Mouse (Mus musculus): ENCODE measurements around the gene Mical3. TPM values are rescaled to one million over a fixed set of nuclear protein-coding genes. Genes with fewer than 3 reads are reported as not detected.

Gene Mical3
- total RNA-seq (2014; rRNA removed; ENCODE audit: low replicate concordance) = 79.3 and 94.8 TPM in 2 replicates
- polyA plus RNA-seq (2015; fragmentation: Nextera tagmentation; extraction: Ambion mirVana) = 23.2 and 30.8 TPM in 2 replicates

- Histone ChIP-seq H3K9ac (replicated peaks; ENCODE audit: low read depth, low read length) (no peak within 1 kb of the TSS), H3K4me2 (ENCODE audit: low read depth, low read length) (peak within 1 kb of the TSS; percentile 59), H3K36me3 (replicated peaks; ENCODE audit: control insufficient read depth, insufficient read depth, low read length) (no peaks in the 10 kb centered on the region), H3K27ac (ENCODE audit: low read depth) (no peak within 1 kb of the TSS), H3K27me3 (ENCODE audit: control insufficient read depth, insufficient read depth, low read length) (peaks cover 3% of the 10 kb centered on the region; the same call in 1 of the 2 replicates), H3K4me1 (ENCODE audit: control insufficient read depth, insufficient read depth) (peaks cover 9% of the 10 kb centered on the region; the same call in 1 of the 2 replicates), H3K9me3 (replicated peaks; ENCODE audit: control insufficient read depth, low read length) (no peaks in the 10 kb centered on the region), H3K4me3 (ENCODE audit: low read depth, low read length) (peak within 1 kb of the TSS; percentile 43)
- DNase-seq (ENCODE audit: low spot score) (no peak), ATAC-seq (ENCODE audit: insufficient read depth, low read depth) (no peak)
- TF ChIP-seq EP300 (IDR thresholded peaks at IDR 0.05; ENCODE audit: low read depth) (no peak), CTCF (IDR thresholded peaks at IDR 0.05; ENCODE audit: low read depth) (no peak)
- WGBS = 4% methylated on average over 17 of the region's 17 CpGs
Observed at GRCm38 (mm10) chr6:121130773-121131172, at the start of gene Mical3. Gene Mical3 (minus strand): TSS chr6:121130999.

GRCm38 (mm10) chr6:121179846-121180245 is 49.0 kb upstream of the Mical3 start:
- DNase-seq (ENCODE audit: low spot score) (no peak), ATAC-seq (ENCODE audit: insufficient read depth, low read depth) (no peak)
- Histone ChIP-seq H3K4me2 (ENCODE audit: low read depth, low read length) (no peak overlapping the region), H3K36me3 (replicated peaks; ENCODE audit: control insufficient read depth, insufficient read depth, low read length) (no peaks in the 10 kb centered on the region), H3K27me3 (ENCODE audit: control insufficient read depth, insufficient read depth, low read length) (no peaks in the 10 kb centered on the region), H3K27ac (ENCODE audit: low read depth) (no peak overlapping the region), H3K4me3 (ENCODE audit: low read depth, low read length) (no peak overlapping the region), H3K4me1 (ENCODE audit: control insufficient read depth, insufficient read depth) (peaks cover 16% of the 10 kb centered on the region; the same call in 1 of the 2 replicates), H3K9ac (replicated peaks; ENCODE audit: low read depth, low read length) (no peak overlapping the region), H3K9me3 (replicated peaks; ENCODE audit: control insufficient read depth, low read length) (no peaks in the 10 kb centered on the region)
- 74% methylated on average over 7 of the region's 7 CpGs for WGBS
- no peak for TF ChIP-seq EP300 (IDR thresholded peaks at IDR 0.05; ENCODE audit: low read depth)
- no peak for TF ChIP-seq CTCF (IDR thresholded peaks at IDR 0.05; ENCODE audit: low read depth)

GRCm38 (mm10) chr6:121178700-121179358 is 48.0 kb upstream of the Mical3 start:
- no peak overlapping the region for H3K9ac ChIP-seq (replicated peaks; ENCODE audit: low read depth, low read length)
- no peaks in the 10 kb centered on the region for H3K27me3 ChIP-seq (ENCODE audit: control insufficient read depth, insufficient read depth, low read length)
- H3K9me3 ChIP-seq (replicated peaks; ENCODE audit: control insufficient read depth, low read length) = no peaks in the 10 kb centered on the region
- H3K4me3 ChIP-seq (ENCODE audit: low read depth, low read length) = no peak overlapping the region
- ATAC-seq (ENCODE audit: insufficient read depth, low read depth) = peak; percentile 12; the same call in 1 of the 2 replicates
- 0 out of 2 replicates have a peak, but pooled peaks cover 11% of the 10 kb centered on the region for H3K4me1 ChIP-seq (ENCODE audit: control insufficient read depth, insufficient read depth)
- no peaks in the 10 kb centered on the region for H3K36me3 ChIP-seq (replicated peaks; ENCODE audit: control insufficient read depth, insufficient read depth, low read length)
- peak; percentile 65 for TF ChIP-seq CTCF (IDR thresholded peaks at IDR 0.05; ENCODE audit: low read depth)
- TF ChIP-seq EP300 (IDR thresholded peaks at IDR 0.05; ENCODE audit: low read depth) = no peak
- peak overlapping the region; percentile 64 for H3K27ac ChIP-seq (ENCODE audit: low read depth)
- H3K4me2 ChIP-seq (ENCODE audit: low read depth, low read length) = no peak overlapping the region
- 49% methylated on average over 7 of the region's 7 CpGs for WGBS
- DNase-seq (ENCODE audit: low spot score) = peak; percentile 74

- WGBS = 84% methylated on average over 7 of the region's 7 CpGs
- Histone ChIP-seq H3K4me2 (ENCODE audit: low read depth, low read length) (no peak overlapping the region), H3K4me3 (ENCODE audit: low read depth, low read length) (no peak overlapping the region), H3K27me3 (ENCODE audit: control insufficient read depth, insufficient read depth, low read length) (no peaks in the 10 kb centered on the region), H3K27ac (ENCODE audit: low read depth) (peak overlapping the region; percentile 2; the same call in 1 of the 2 replicates), H3K9ac (replicated peaks; ENCODE audit: low read depth, low read length) (no peak overlapping the region), H3K9me3 (replicated peaks; ENCODE audit: control insufficient read depth, low read length) (no peaks in the 10 kb centered on the region), H3K36me3 (replicated peaks; ENCODE audit: control insufficient read depth, insufficient read depth, low read length) (no peaks in the 10 kb centered on the region), H3K4me1 (ENCODE audit: control insufficient read depth, insufficient read depth) (0 out of 2 replicates have a peak, but pooled peaks cover 17% of the 10 kb centered on the region)
- TF ChIP-seq EP300 (IDR thresholded peaks at IDR 0.05; ENCODE audit: low read depth) = no peak
- no peak for TF ChIP-seq CTCF (IDR thresholded peaks at IDR 0.05; ENCODE audit: low read depth)
- ATAC-seq (ENCODE audit: insufficient read depth, low read depth) (no peak), DNase-seq (ENCODE audit: low spot score) (peak; percentile 4)
Observed at GRCm38 (mm10) chr6:121177118-121177708, 46.4 kb upstream of the Mical3 start.

- DNase-seq (ENCODE audit: low spot score) = no peak
- no peaks in the 10 kb centered on the region for H3K9me3 ChIP-seq (replicated peaks; ENCODE audit: control insufficient read depth, low read length)
- no peak overlapping the region for H3K9ac ChIP-seq (replicated peaks; ENCODE audit: low read depth, low read length)
- ATAC-seq (ENCODE audit: insufficient read depth, low read depth) = no peak
- H3K4me2 ChIP-seq (ENCODE audit: low read depth, low read length) = no peak overlapping the region
- no peaks in the 10 kb centered on the region for H3K36me3 ChIP-seq (replicated peaks; ENCODE audit: control insufficient read depth, insufficient read depth, low read length)
- H3K4me1 ChIP-seq (ENCODE audit: control insufficient read depth, insufficient read depth) = 0 out of 2 replicates have a peak, but pooled peaks cover 22% of the 10 kb centered on the region
- WGBS = 80% methylated on average over 4 of the region's 4 CpGs
- H3K4me3 ChIP-seq (ENCODE audit: low read depth, low read length) = no peak overlapping the region
- H3K27ac ChIP-seq (ENCODE audit: low read depth) = 0 out of 2 replicates have a peak overlapping the region, but pooled peaks have one; percentile 2
- no peaks in the 10 kb centered on the region for H3K27me3 ChIP-seq (ENCODE audit: control insufficient read depth, insufficient read depth, low read length)
- TF ChIP-seq CTCF (IDR thresholded peaks at IDR 0.05; ENCODE audit: low read depth) (no peak), EP300 (IDR thresholded peaks at IDR 0.05; ENCODE audit: low read depth) (no peak)
Observed at GRCm38 (mm10) chr6:121176731-121177098, 45.9 kb upstream of the Mical3 start.

Measured in heart, postnatal 0 days (tissue).